Mouse (Mus musculus) inflammation-experienced regulatory T-cells, adult 6 months (primary cell): ENCODE results near the gene Grip1. TPM values are rescaled to one million over a fixed set of nuclear protein-coding genes. Genes with fewer than 3 reads are reported as not detected.

Source experiments
- ATAC-seq: one replicate; pipeline ENCODE4 v1.8.0; 2017
- polyA plus RNA-seq, 3 experiments: library from polyadenylated mRNA; unstranded; fragments of 100-300 nt; shearing (Covaris generic); gene quantifications; one replicate each; pipeline ENCODE4 v1.2.1; 2017

Grip1 gene
- polyA plus RNA-seq, 3 experiments from 2014 or later: 0.11 TPM; not detected in 2

- ATAC-seq: no peak
These were observed 216.8 kb downstream of the Grip1 start for GRCm38 (mm10) chr10:119670456-119670855.

GRCm38 (mm10) chr10:119684377-119684826, 230.8 kb downstream of the Grip1 start:
- no peak for ATAC-seq

GRCm38 (mm10) chr10:119691358-119692083, 237.9 kb downstream of the Grip1 start:
- ATAC-seq: no peak

GRCm38 (mm10) chr10:119692284-119692890, 238.8 kb downstream of the Grip1 start:
- no peak for ATAC-seq

GRCm38 (mm10) chr10:119693400-119693799, 239.8 kb downstream of the Grip1 start:
- ATAC-seq: no peak

GRCm38 (mm10) chr10:119697257-119697798, 243.7 kb downstream of the Grip1 start:
- no peak for ATAC-seq

GRCm38 (mm10) chr10:119705348-119705747, 251.7 kb downstream of the Grip1 start:
- ATAC-seq: no peak

GRCm38 (mm10) chr10:119706281-119706680, 252.7 kb downstream of the Grip1 start:
- ATAC-seq: no peak

GRCm38 (mm10) chr10:119706983-119707382, 253.4 kb downstream of the Grip1 start:
- no peak for ATAC-seq

GRCm38 (mm10) chr10:119721887-119722286, 268.3 kb downstream of the Grip1 start:
- no peak for ATAC-seq

- no peak for ATAC-seq
These were observed 268.8 kb downstream of the Grip1 start for GRCm38 (mm10) chr10:119722471-119722870.

GRCm38 (mm10) chr10:119723671-119724070, 270.0 kb downstream of the Grip1 start:
- ATAC-seq: no peak

GRCm38 (mm10) chr10:119725363-119725762, 271.7 kb downstream of the Grip1 start:
- no peak for ATAC-seq

GRCm38 (mm10) chr10:119725966-119726365, 272.3 kb downstream of the Grip1 start:
- ATAC-seq: no peak

GRCm38 (mm10) chr10:119726921-119727320, 273.3 kb downstream of the Grip1 start:
- no peak for ATAC-seq

- no peak for ATAC-seq
These were observed 276.6 kb downstream of the Grip1 start for GRCm38 (mm10) chr10:119730206-119730605.

GRCm38 (mm10) chr10:119735011-119735992, 281.7 kb downstream of the Grip1 start:
- ATAC-seq: no peak

GRCm38 (mm10) chr10:119739466-119739865, 285.8 kb downstream of the Grip1 start:
- ATAC-seq: no peak

- ATAC-seq: no peak
These were observed 289.1 kb downstream of the Grip1 start for GRCm38 (mm10) chr10:119742722-119743121.

- no peak for ATAC-seq
These were observed 298.8 kb downstream of the Grip1 start for GRCm38 (mm10) chr10:119752361-119752798.

- ATAC-seq: no peak
These were observed 302.6 kb downstream of the Grip1 start for GRCm38 (mm10) chr10:119756271-119756670.

- no peak for ATAC-seq
These were observed 303.6 kb downstream of the Grip1 start for GRCm38 (mm10) chr10:119757219-119757618.
